Mouse (Mus musculus) midbrain, embryonic 12.5 days (tissue): Measurements from ENCODE around the gene Irx4. TPM values are rescaled to one million over a fixed set of nuclear protein-coding genes. Genes with fewer than 3 reads are reported as not detected.

Experiments used
- ATAC-seq: fragments of 200-750 bp; cut with Nextera tagmentation; 2 replicates; pipeline ENCODE4 v1.8.0; 2017; ENCODE audit warnings: low read depth, moderate TSS enrichment, moderate library complexity; ENCODE audit not compliant: low FRiP score
- H3K27ac ChIP-seq: fragments of 300-500 bp; sonication (generic); replicated peaks from 2 replicates; pipeline ENCODE4 v1.5.1; 2016; ENCODE audit warnings: mild to moderate bottlenecking
- H3K27me3 ChIP-seq: fragments of 300-500 bp; sonication (generic); 2 replicates; pipeline ENCODE4 v1.6.1; 2016; ENCODE audit warnings: mild to moderate bottlenecking
- H3K36me3 ChIP-seq: fragments of 300-500 bp; sonication (generic); 2 replicates; pipeline ENCODE4 v1.6.1; 2016
- H3K4me1 ChIP-seq: fragments of 300-500 bp; sonication (generic); 2 replicates; pipeline ENCODE4 v1.6.1; 2016
- H3K4me2 ChIP-seq: fragments of 300-500 bp; sonication (generic); replicated peaks from 2 replicates; pipeline ENCODE4 v1.6.1; 2016; ENCODE audit warnings: mild to moderate bottlenecking, moderate library complexity
- H3K4me3 ChIP-seq: fragments of 300-500 bp; sonication (generic); 2 replicates; pipeline ENCODE4 v1.5.1; 2016; ENCODE audit warnings: mild to moderate bottlenecking
- H3K9ac ChIP-seq: fragments of 300-500 bp; sonication (generic); replicated peaks from 2 replicates; pipeline ENCODE4 v1.6.1; 2016; ENCODE audit warnings: mild to moderate bottlenecking, moderate library complexity
- H3K9me3 ChIP-seq: fragments of 300-500 bp; sonication (generic); 2 replicates; pipeline ENCODE4 v1.6.1; 2016; ENCODE audit warnings: mild to moderate bottlenecking
- WGBS: fragments of 180-500 bp; shearing (Covaris S2); methylation state at CpG from one replicate; pipeline ENCODE4 v1.1.7; 2016; 5-methylcytosine and 5-hydroxymethylcytosine counted together
- polyA plus RNA-seq: library from polyadenylated mRNA; unstranded; fragments of >200 nt; fragmentation: Nextera tagmentation; extraction: Ambion mirVana; gene quantifications from 2 replicates; pipeline ENCODE4 v1.2.1, GENCODE M21; 2016

Gene Irx4
- 0.85 and 1.5 TPM in 2 replicates for polyA plus RNA-seq

DNA sequence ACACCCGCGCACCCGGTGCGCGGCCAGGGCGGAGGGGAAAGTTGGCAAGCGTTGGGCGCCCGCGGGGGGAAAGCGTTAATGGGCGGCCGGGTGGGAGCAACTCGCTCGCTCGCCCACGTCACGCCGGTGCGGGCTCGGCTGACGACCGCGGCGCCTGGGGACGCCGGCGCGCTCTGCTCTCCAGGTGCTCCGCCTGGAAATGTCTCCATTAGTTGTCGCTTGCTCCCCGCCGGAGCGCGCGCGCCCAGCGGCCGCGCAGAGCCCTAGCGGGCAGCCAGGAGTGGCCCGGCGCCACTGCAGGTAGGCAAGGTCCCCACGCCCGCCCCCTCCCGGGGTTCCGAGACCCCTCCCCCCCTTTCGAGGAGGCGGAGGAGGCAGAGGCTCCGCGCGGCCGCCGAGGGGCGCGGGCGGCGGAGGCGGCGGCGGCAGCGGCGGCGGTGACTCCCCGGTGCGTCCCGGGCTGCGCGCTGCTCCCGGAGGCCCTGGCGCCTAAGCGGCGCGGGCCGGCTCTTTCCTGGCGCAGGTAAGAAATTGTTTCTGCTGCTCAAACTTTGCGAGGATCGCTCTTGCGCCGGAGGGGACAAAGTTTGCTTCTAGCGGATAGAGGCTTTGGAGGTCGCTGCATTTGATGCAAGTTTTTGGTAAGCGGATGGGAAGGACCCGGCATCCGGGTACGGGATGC is at the start of gene Irx4:
Gene Irx4 (plus strand): TSS at position 126 of the 682 bp plus-strand sequence.
- under 1% methylated on average over 72 of the region's 86 CpGs for WGBS
- peaks cover 95% of the 10 kb centered on the region for H3K27me3 ChIP-seq
- H3K36me3 ChIP-seq, result no peaks in the 10 kb centered on the region
- no peak within 1 kb of the TSS for H3K27ac ChIP-seq
- 0 out of 2 replicates have a peak within 1 kb of the TSS, but pooled peaks have one; percentile 34 for H3K9ac ChIP-seq
- H3K9me3 ChIP-seq, result no peaks in the 10 kb centered on the region
- peaks cover 40% of the 10 kb centered on the region for H3K4me1 ChIP-seq
- no peak for ATAC-seq
- H3K4me2 ChIP-seq, result peak within 1 kb of the TSS; percentile 63
- H3K4me3 ChIP-seq, result peak within 1 kb of the TSS; percentile 44

DNA sequence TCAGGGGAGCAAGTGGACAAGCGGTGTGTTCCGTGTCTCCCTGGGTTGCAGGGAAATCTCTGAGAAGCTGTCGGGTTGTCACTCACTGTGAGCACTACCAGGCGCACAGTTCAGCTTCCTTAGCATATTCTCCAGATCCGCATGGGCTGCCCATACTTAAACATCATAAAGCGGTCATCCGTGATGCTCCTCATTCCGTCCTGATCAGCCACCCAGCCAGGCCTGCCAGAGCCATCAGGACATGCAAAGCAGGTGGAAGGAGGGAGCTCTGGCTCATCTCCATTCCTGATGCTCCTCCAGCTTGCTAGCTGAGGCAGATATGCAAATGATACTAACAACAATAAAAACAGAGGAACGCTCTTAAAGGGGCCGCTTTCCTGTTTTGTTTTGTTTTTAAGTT is 46.0 kb upstream of the Irx4 start:
- WGBS, result 73% methylated on average over 10 of the region's 10 CpGs
- Histone ChIP-seq H3K36me3 (no peaks in the 10 kb centered on the region), H3K27ac (no peak overlapping the region), H3K4me2 (no peak overlapping the region), H3K4me1 (no peaks in the 10 kb centered on the region), H3K27me3 (no peaks in the 10 kb centered on the region), H3K9me3 (no peaks in the 10 kb centered on the region), H3K4me3 (no peak overlapping the region), H3K9ac (no peak overlapping the region)
- ATAC-seq, result no peak

- H3K27ac ChIP-seq, result no peak overlapping the region
- no peaks in the 10 kb centered on the region for H3K27me3 ChIP-seq
- H3K4me3 ChIP-seq, result no peak overlapping the region
- H3K4me1 ChIP-seq, result peaks cover 5% of the 10 kb centered on the region; the same call in 1 of the 2 replicates
- no peaks in the 10 kb centered on the region for H3K36me3 ChIP-seq
- no peaks in the 10 kb centered on the region for H3K9me3 ChIP-seq
- no peak overlapping the region for H3K4me2 ChIP-seq
- 55% methylated on average over 8 of the region's 8 CpGs for WGBS
- no peak overlapping the region for H3K9ac ChIP-seq
- no peak for ATAC-seq
Measured at GRCm38 (mm10) chr13:73236461-73236860, 23.8 kb upstream of the Irx4 start.

DNA sequence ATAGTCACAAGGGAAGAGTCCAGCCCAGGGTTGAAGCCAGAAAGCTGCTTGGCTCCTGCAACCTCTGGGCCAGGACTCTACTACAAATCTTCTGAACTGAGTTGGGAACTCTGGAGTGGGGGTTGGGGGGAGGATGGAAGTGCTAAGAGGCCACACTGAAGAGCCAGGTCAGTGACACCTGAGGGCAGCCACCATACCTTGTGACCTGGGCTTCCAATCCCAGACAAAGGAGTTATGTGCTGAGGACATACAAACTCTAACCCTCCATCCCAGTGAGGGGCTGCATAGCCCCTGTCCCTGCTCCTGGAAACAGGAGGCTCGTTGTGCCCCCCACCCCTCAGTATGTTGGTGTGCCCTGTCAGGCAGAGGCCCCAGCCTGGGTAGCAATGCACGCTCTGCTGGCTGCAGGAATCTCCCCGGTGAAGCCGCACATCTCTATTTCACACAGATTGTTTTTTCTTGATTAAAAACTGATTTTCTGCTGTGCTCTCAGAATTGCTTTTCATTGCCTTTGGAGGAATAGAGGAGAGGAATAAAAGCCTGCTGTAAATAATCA is 21.0 kb upstream of the Irx4 start:
- ATAC-seq, result no peak
- WGBS, result 65% methylated on average over 4 of the region's 4 CpGs
- no peak overlapping the region for H3K27ac ChIP-seq

DNA sequence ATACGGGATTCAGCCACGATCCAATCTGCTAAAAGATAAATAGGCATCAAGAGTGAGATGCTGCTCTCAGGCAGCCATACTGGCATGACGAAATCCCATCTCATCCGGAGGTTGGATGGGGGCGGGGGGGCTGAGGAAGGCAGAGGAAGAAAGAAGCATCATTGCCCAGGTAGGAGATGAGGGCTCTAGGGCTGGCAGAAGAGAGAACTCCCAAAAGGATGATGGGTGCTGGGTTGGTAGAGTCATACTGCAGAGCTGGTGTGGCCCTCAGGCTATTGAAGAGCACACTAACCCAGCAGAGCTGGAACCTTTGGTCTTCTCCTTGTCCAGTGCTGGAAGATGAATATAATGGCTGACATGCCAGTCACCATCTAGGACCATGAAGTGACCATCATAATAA is 17.7 kb upstream of the Irx4 start:
- WGBS, result 90% methylated on average over 5 of the region's 5 CpGs
- H3K27ac ChIP-seq, result no peak overlapping the region
- H3K36me3 ChIP-seq, result no peaks in the 10 kb centered on the region

More for the DNA sequence above, 21.0 kb upstream of the Irx4 start:
- peaks cover 5% of the 10 kb centered on the region; the same call in 1 of the 2 replicates for H3K4me1 ChIP-seq
- no peaks in the 10 kb centered on the region; the same call in 1 of the 2 replicates for H3K27me3 ChIP-seq
- H3K9ac ChIP-seq, result no peak overlapping the region
- 0 out of 2 replicates have a peak, but pooled peaks cover 7% of the 10 kb centered on the region for H3K9me3 ChIP-seq
- no peak overlapping the region for H3K4me2 ChIP-seq
- no peaks in the 10 kb centered on the region for H3K36me3 ChIP-seq
- no peak overlapping the region for H3K4me3 ChIP-seq

DNA sequence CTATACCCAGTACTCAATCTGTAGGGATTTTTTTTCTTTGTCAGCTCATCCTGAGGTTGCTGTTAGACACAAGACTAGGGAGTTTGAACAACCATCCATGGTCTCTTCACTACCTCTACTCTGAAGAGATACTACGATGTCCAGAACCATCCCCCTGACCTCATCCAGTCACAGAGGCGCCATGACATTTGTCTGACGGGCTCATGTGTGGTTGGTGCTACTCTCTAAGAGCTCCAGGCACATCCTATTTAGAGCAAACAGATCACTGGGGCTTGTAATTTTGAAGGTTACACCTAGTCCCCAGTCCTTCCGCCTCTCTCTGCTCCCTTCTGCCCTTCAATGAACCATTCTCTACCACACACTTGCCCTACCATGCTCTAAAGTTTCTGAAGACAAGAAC is 13.3 kb upstream of the Irx4 start:
- no peak overlapping the region for H3K9ac ChIP-seq
- no peak overlapping the region for H3K27ac ChIP-seq
- H3K4me3 ChIP-seq, result no peak overlapping the region
- peaks cover 12% of the 10 kb centered on the region for H3K27me3 ChIP-seq
- H3K4me2 ChIP-seq, result no peak overlapping the region
- H3K9me3 ChIP-seq, result 0 out of 2 replicates have a peak, but pooled peaks cover 7% of the 10 kb centered on the region
- H3K36me3 ChIP-seq, result no peaks in the 10 kb centered on the region
- H3K4me1 ChIP-seq, result no peaks in the 10 kb centered on the region
- no peak for ATAC-seq
- WGBS, result 90% methylated on average over 4 of the region's 4 CpGs

More for the DNA sequence above, 17.7 kb upstream of the Irx4 start:
- Histone ChIP-seq H3K9me3 (0 out of 2 replicates have a peak, but pooled peaks cover 7% of the 10 kb centered on the region), H3K27me3 (no peaks in the 10 kb centered on the region; the same call in 1 of the 2 replicates), H3K4me1 (peaks cover 5% of the 10 kb centered on the region; the same call in 1 of the 2 replicates), H3K9ac (no peak overlapping the region), H3K4me2 (no peak overlapping the region), H3K4me3 (no peak overlapping the region)
- no peak for ATAC-seq

DNA sequence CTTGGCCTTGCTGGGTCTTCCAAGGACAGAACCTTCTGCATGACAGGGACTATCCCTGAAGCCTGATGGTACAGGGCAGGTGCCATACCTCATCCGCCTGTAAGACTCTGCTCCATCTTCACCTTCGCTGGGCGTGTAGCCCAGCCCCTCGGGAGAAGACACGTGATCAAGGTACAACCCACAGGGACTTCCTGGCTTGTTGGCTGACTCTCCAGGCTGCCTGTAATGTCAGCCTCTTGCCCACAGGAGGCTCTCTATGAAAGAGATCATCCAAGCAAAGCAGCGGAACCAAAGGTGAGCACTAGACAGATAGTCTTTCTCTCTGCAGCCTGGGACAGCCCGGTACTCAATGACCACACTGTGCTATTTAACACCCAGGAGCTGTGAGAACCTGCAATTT is 9.1 kb upstream of the Irx4 start:
- Histone ChIP-seq H3K4me3 (no peak overlapping the region), H3K4me2 (no peak overlapping the region), H3K27ac (no peak overlapping the region), H3K36me3 (no peaks in the 10 kb centered on the region), H3K27me3 (peaks cover 33% of the 10 kb centered on the region), H3K9me3 (no peaks in the 10 kb centered on the region), H3K4me1 (no peaks in the 10 kb centered on the region), H3K9ac (no peak overlapping the region)
- no peak for ATAC-seq
- 43% methylated on average over 7 of the region's 7 CpGs for WGBS

DNA sequence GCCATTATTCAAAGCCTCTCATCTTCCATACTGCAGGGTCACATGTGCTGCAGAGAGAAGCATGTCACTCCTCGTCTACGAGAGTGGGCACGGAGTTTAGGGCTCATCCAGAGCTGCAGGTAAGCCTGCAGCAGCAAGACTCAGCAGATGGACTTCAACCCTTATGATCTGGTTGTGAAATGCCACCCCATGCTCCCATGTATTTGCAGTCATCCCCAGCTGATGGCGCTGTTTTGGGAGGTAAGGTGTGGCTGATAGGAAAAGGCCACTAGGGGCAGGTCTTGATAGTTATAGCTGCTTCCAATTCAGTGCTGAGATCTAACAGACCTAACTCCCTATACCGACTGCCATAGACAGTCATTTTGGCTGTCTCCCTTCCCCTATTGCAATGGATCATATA is 8.3 kb upstream of the Irx4 start:
- H3K27me3 ChIP-seq, result peaks cover 41% of the 10 kb centered on the region
- ATAC-seq, result no peak
- no peaks in the 10 kb centered on the region for H3K9me3 ChIP-seq
- no peak overlapping the region for H3K27ac ChIP-seq
- H3K4me1 ChIP-seq, result no peaks in the 10 kb centered on the region
- H3K36me3 ChIP-seq, result no peaks in the 10 kb centered on the region
- 51% methylated on average over 5 of the region's 5 CpGs for WGBS
- no peak overlapping the region for H3K4me2 ChIP-seq
- H3K9ac ChIP-seq, result no peak overlapping the region
- no peak overlapping the region for H3K4me3 ChIP-seq

GRCm38 (mm10) chr13:73258415-73258814 is 1.9 kb upstream of the Irx4 start:
- Histone ChIP-seq H3K4me3 (no peak overlapping the region), H3K36me3 (no peaks in the 10 kb centered on the region), H3K9ac (no peak overlapping the region), H3K27me3 (peaks cover 89% of the 10 kb centered on the region), H3K4me2 (no peak overlapping the region), H3K4me1 (peaks cover 22% of the 10 kb centered on the region), H3K27ac (no peak overlapping the region), H3K9me3 (no peaks in the 10 kb centered on the region)
- WGBS, result 60% methylated on average over 4 of the region's 4 CpGs
- no peak for ATAC-seq

GRCm38 (mm10) chr13:73259577-73260353 is 514 bp upstream of the Irx4 start:
- Histone ChIP-seq H3K4me3 (peak overlapping the region; percentile 44), H3K4me2 (peak overlapping the region; percentile 63), H3K9ac (no peak overlapping the region), H3K4me1 (peaks cover 33% of the 10 kb centered on the region), H3K36me3 (no peaks in the 10 kb centered on the region), H3K27me3 (peaks cover 94% of the 10 kb centered on the region), H3K27ac (no peak overlapping the region), H3K9me3 (no peaks in the 10 kb centered on the region)
- no peak for ATAC-seq
- 11% methylated on average over 10 of the region's 10 CpGs for WGBS

DNA sequence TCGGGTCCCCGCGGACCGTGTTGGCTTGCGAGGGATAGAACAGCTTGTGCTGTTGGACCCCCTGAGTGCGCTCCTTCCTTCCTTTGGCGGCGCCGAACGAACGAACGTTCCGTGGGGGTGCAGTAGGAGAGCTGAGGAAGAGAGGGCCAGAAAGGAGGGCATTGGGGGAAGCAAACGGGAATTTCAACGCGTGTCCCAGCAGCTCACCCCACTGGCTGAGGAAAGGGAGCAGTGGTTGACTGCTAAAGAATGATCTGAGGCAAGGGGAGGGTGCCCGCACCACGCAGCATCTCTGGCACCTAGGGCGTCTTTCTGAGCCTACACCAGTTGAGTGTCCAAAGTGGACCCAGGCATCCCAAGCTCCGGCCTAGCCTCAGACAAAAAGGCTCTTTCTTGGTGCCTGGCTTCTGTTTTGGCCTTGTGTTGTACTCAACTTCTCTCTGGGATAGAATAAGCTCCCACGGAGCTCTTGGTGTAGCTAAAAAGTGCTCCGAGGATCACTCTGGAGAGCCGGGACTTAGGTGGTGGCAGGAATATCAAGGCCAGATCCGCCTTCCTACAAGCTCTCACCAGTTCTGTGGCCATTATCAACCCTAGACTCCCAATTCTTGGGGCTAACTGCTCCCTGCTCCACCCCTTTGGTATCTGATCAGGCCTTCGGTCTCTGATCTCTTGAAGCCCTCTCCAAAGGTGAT is 904 bp downstream of the Irx4 start:
- no peaks in the 10 kb centered on the region for H3K9me3 ChIP-seq
- peaks cover 100% of the 10 kb centered on the region for H3K27me3 ChIP-seq
- peak overlapping the region; percentile 44 for H3K4me3 ChIP-seq
- 5% methylated on average over 25 of the region's 25 CpGs for WGBS
- ATAC-seq, result no peak
- no peak overlapping the region for H3K27ac ChIP-seq
- peaks cover 43% of the 10 kb centered on the region for H3K4me1 ChIP-seq
- no peaks in the 10 kb centered on the region for H3K36me3 ChIP-seq
- peak overlapping the region; percentile 63 for H3K4me2 ChIP-seq
- H3K9ac ChIP-seq, result 0 out of 2 replicates have a peak overlapping the region, but pooled peaks have one; percentile 34
